Mouse (Mus musculus) embryonic facial prominence, embryonic 13.5 days (tissue): ENCODE results near the gene Mettl1. TPM values are rescaled to one million over a fixed set of nuclear protein-coding genes. Genes with fewer than 3 reads are reported as not detected.

Source experiments
- ATAC-seq: fragments of 200-750 bp; cut with Nextera tagmentation; 2 replicates; pipeline ENCODE4 v1.8.0; 2017; ENCODE audit warnings: low read depth; ENCODE audit not compliant: insufficient number of reproducible peaks, insufficient read depth, low FRiP score, low TSS enrichment
- H3K27ac ChIP-seq: fragments of 300-500 bp; sonication (generic); 2 replicates; pipeline ENCODE4 v1.5.1; 2015; ENCODE audit warnings: moderate library complexity, mild to moderate bottlenecking, inconsistent platforms
- H3K27me3 ChIP-seq: fragments of 300-500 bp; sonication (generic); 2 replicates; pipeline ENCODE4 v1.6.1; 2015; ENCODE audit warnings: mild to moderate bottlenecking, inconsistent platforms
- H3K36me3 ChIP-seq: fragments of 300-500 bp; sonication (generic); 2 replicates; pipeline ENCODE4 v1.6.1; 2015; ENCODE audit warnings: mild to moderate bottlenecking, inconsistent platforms
- H3K4me1 ChIP-seq: fragments of 300-500 bp; sonication (generic); 2 replicates; pipeline ENCODE4 v1.6.1; 2015; ENCODE audit warnings: inconsistent platforms
- H3K4me2 ChIP-seq: fragments of 300-500 bp; sonication (generic); 2 replicates; pipeline ENCODE4 v1.6.1; 2015; ENCODE audit warnings: moderate library complexity, mild to moderate bottlenecking, inconsistent platforms
- H3K4me3 ChIP-seq: fragments of 300-500 bp; sonication (generic); 2 replicates; pipeline ENCODE4 v1.5.1; 2015; ENCODE audit warnings: mild to moderate bottlenecking, inconsistent platforms
- H3K9ac ChIP-seq: fragments of 300-500 bp; sonication (generic); 2 replicates; pipeline ENCODE4 v1.6.1; 2015; ENCODE audit warnings: mild to moderate bottlenecking, inconsistent platforms
- H3K9me3 ChIP-seq: fragments of 300-500 bp; sonication (generic); 2 replicates; pipeline ENCODE4 v1.6.1; 2016; ENCODE audit warnings: inconsistent platforms
- WGBS: fragments of 180-500 bp; shearing (Covaris S2); methylation state at CpG from one replicate; pipeline ENCODE4 v1.1.7; 2015; ENCODE audit warnings: mixed read lengths; 5-methylcytosine and 5-hydroxymethylcytosine counted together
- polyA plus RNA-seq: library from polyadenylated mRNA; unstranded; fragments of >200 nt; fragmentation: Nextera tagmentation; extraction: Ambion mirVana; gene quantifications from 2 replicates; pipeline ENCODE4 v1.2.1, GENCODE M21; 2015

Mettl1 gene
- polyA plus RNA-seq, 1 experiment from 2014 or later, result 61.2 TPM

GRCm38 (mm10) chr10:127018422-127018821, 22.8 kb upstream of the Mettl1 start:
- Histone ChIP-seq H3K4me1 (peaks cover 7% of the 10 kb centered on the region), H3K4me2 (no peak overlapping the region), H3K9ac (no peak overlapping the region), H3K27me3 (no peaks in the 10 kb centered on the region), H3K9me3 (no peaks in the 10 kb centered on the region), H3K4me3 (no peak overlapping the region), H3K36me3 (peaks cover 19% of the 10 kb centered on the region), H3K27ac (no peak overlapping the region)
- no peak for ATAC-seq
- 76% methylated on average over 16 of the region's 16 CpGs for WGBS

GRCm38 (mm10) chr10:127030336-127031296, 10.6 kb upstream of the Mettl1 start, which contains the start of gene Tsfm:
Tsfm (minus strand) TSS chr10:127030840.
- peak; percentile 74; the same call in 1 of the 2 replicates for ATAC-seq
- Histone ChIP-seq H3K4me1 (peaks cover 10% of the 10 kb centered on the region), H3K4me3 (peak within 1 kb of the TSS; percentile 91), H3K27ac (peak within 1 kb of the TSS; percentile 55; the same call in 1 of the 2 replicates), H3K9me3 (no peaks in the 10 kb centered on the region), H3K9ac (peak within 1 kb of the TSS; percentile 92), H3K27me3 (no peaks in the 10 kb centered on the region), H3K36me3 (peaks cover 39% of the 10 kb centered on the region), H3K4me2 (peak within 1 kb of the TSS; percentile 89)
- WGBS, result 5% methylated on average over 56 of the region's 56 CpGs

- no peak overlapping the region for H3K9ac ChIP-seq
- ATAC-seq, result no peak
- no peak overlapping the region for H3K4me2 ChIP-seq
- H3K27ac ChIP-seq, result no peak overlapping the region
- 87% methylated on average over 8 of the region's 8 CpGs for WGBS
- no peaks in the 10 kb centered on the region for H3K27me3 ChIP-seq
- H3K4me1 ChIP-seq, result peaks cover 10% of the 10 kb centered on the region
- H3K36me3 ChIP-seq, result peaks cover 12% of the 10 kb centered on the region
- H3K4me3 ChIP-seq, result no peak overlapping the region
- no peaks in the 10 kb centered on the region for H3K9me3 ChIP-seq
Observed at GRCm38 (mm10) chr10:127033301-127033741, 7.9 kb upstream of the Mettl1 start.

GRCm38 (mm10) chr10:127036273-127036672, 4.9 kb upstream of the Mettl1 start:
- Histone ChIP-seq H3K4me2 (no peak overlapping the region), H3K27me3 (peaks cover 9% of the 10 kb centered on the region), H3K36me3 (no peaks in the 10 kb centered on the region), H3K27ac (no peak overlapping the region), H3K4me3 (no peak overlapping the region), H3K9me3 (no peaks in the 10 kb centered on the region), H3K9ac (no peak overlapping the region), H3K4me1 (peaks cover 4% of the 10 kb centered on the region; the same call in 1 of the 2 replicates)
- ATAC-seq, result no peak
- WGBS, result 82% methylated on average over 12 of the region's 12 CpGs

- no peak overlapping the region for H3K27ac ChIP-seq
- 72% methylated on average over 12 of the region's 12 CpGs for WGBS
- H3K4me3 ChIP-seq, result no peak overlapping the region
- H3K36me3 ChIP-seq, result no peaks in the 10 kb centered on the region
- no peaks in the 10 kb centered on the region for H3K9me3 ChIP-seq
- H3K27me3 ChIP-seq, result peaks cover 9% of the 10 kb centered on the region
- no peak for ATAC-seq
- H3K4me1 ChIP-seq, result peaks cover 8% of the 10 kb centered on the region
- no peak overlapping the region for H3K9ac ChIP-seq
- no peak overlapping the region for H3K4me2 ChIP-seq
Observed at GRCm38 (mm10) chr10:127037641-127038040, 3.6 kb upstream of the Mettl1 start.

- Histone ChIP-seq H3K4me2 (peak overlapping the region; percentile 96), H3K9me3 (no peaks in the 10 kb centered on the region), H3K4me3 (peak overlapping the region; percentile 81), H3K9ac (peak overlapping the region; percentile 81), H3K4me1 (peaks cover 15% of the 10 kb centered on the region), H3K27ac (peak overlapping the region; percentile 84), H3K36me3 (peaks cover 22% of the 10 kb centered on the region), H3K27me3 (peaks cover 9% of the 10 kb centered on the region)
- WGBS, result 1% methylated on average over 20 of the region's 20 CpGs
- ATAC-seq, result no peak
Observed at GRCm38 (mm10) chr10:127040569-127041214, 522 bp upstream of the Mettl1 start.

- Histone ChIP-seq H3K4me3 (peak overlapping the region; percentile 81), H3K9ac (peak overlapping the region; percentile 81), H3K9me3 (no peaks in the 10 kb centered on the region), H3K36me3 (peaks cover 31% of the 10 kb centered on the region), H3K4me1 (peaks cover 15% of the 10 kb centered on the region), H3K27ac (peak overlapping the region; percentile 84), H3K27me3 (peaks cover 9% of the 10 kb centered on the region), H3K4me2 (peak overlapping the region; percentile 96)
- ATAC-seq, result peak; percentile 81
- under 1% methylated on average over 44 of the region's 44 CpGs for WGBS
Observed at GRCm38 (mm10) chr10:127041774-127042338, 642 bp downstream of the Mettl1 start.

- H3K4me3 ChIP-seq, result peak overlapping the region; percentile 81
- H3K36me3 ChIP-seq, result peaks cover 35% of the 10 kb centered on the region
- H3K27ac ChIP-seq, result peak overlapping the region; percentile 84; the same call in 1 of the 2 replicates
- peak overlapping the region; percentile 81 for H3K9ac ChIP-seq
- ATAC-seq, result no peak
- peaks cover 15% of the 10 kb centered on the region for H3K4me1 ChIP-seq
- H3K4me2 ChIP-seq, result peak overlapping the region; percentile 96
- peaks cover 16% of the 10 kb centered on the region for H3K27me3 ChIP-seq
- no peaks in the 10 kb centered on the region for H3K9me3 ChIP-seq
- 13% methylated on average over 5 of the region's 5 CpGs for WGBS
Observed at GRCm38 (mm10) chr10:127042468-127043115, 1.4 kb downstream of the Mettl1 start.

GRCm38 (mm10) chr10:127043187-127043586, 2.0 kb downstream of the Mettl1 start:
- 0 out of 2 replicates have a peak overlapping the region, but pooled peaks have one; percentile 81 for H3K4me3 ChIP-seq
- WGBS, result 87% methylated on average over 6 of the region's 6 CpGs
- H3K4me1 ChIP-seq, result peaks cover 15% of the 10 kb centered on the region
- H3K4me2 ChIP-seq, result peak overlapping the region; percentile 96; the same call in 1 of the 2 replicates
- H3K36me3 ChIP-seq, result peaks cover 35% of the 10 kb centered on the region
- H3K9me3 ChIP-seq, result no peaks in the 10 kb centered on the region
- no peak overlapping the region for H3K27ac ChIP-seq
- no peak for ATAC-seq
- no peak overlapping the region for H3K9ac ChIP-seq
- H3K27me3 ChIP-seq, result peaks cover 22% of the 10 kb centered on the region

- H3K9me3 ChIP-seq, result no peaks in the 10 kb centered on the region
- H3K4me2 ChIP-seq, result peak within 1 kb of the TSS; percentile 35
- 20% methylated on average over 5 of the region's 5 CpGs for WGBS
- H3K9ac ChIP-seq, result peak within 1 kb of the TSS; percentile 11; the same call in 1 of the 2 replicates
- peaks cover 35% of the 10 kb centered on the region for H3K36me3 ChIP-seq
- ATAC-seq, result no peak
- peaks cover 58% of the 10 kb centered on the region for H3K27me3 ChIP-seq
- H3K27ac ChIP-seq, result no peak within 1 kb of the TSS
- peaks cover 15% of the 10 kb centered on the region for H3K4me1 ChIP-seq
- H3K4me3 ChIP-seq, result peak within 1 kb of the TSS; percentile 16
Observed at GRCm38 (mm10) chr10:127047954-127048353, 6.7 kb downstream of the Mettl1 start, which contains the start of gene Cyp27b1. Cyp27b1 (plus strand) TSS chr10:127048250.
